Mouse (Mus musculus) right cerebral cortex, postnatal 4 days (tissue): Measurements from ENCODE around the gene Nlrx1.

Experiments
- DNase-seq: peaks from one replicate; pipeline ENCODE4 v3.0.0-alpha.2; 2022

Gene Nlrx1

DNA sequence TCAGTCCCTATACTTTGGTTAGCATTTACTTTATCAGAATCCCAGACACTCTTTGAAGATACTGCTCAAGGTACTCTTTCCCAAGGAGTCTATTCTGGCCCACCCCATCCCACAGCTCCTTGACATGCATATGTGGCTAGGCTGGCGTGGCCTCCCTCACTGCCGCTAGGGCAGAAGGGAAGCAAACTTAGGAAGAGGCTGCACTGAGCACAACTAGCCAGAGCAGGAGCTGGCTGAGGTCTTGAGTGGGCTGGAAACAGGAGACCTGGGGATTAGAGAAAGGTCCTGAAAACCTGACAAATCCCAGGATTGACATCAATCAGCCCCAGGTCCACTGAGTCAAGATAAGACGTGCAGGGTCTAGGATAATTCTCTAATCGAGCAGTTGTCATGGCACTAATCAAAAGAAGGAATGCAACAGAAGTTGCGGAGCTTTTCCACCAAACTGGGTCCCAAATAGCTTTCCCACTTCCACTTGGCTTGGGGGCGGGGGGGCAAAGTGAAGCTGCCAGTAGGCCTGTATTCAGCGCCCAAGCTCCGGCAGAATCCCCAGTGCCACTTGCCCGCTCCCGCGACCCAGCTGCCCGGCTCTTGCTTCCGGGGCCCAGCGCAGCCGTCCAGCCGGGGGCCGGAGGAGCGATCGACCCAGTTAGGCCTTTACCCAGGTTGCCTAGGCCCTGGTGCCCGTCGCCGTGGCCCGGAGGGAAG is 926 bp downstream of the Nlrx1 start:
- DNase-seq, result no peak

DNA sequence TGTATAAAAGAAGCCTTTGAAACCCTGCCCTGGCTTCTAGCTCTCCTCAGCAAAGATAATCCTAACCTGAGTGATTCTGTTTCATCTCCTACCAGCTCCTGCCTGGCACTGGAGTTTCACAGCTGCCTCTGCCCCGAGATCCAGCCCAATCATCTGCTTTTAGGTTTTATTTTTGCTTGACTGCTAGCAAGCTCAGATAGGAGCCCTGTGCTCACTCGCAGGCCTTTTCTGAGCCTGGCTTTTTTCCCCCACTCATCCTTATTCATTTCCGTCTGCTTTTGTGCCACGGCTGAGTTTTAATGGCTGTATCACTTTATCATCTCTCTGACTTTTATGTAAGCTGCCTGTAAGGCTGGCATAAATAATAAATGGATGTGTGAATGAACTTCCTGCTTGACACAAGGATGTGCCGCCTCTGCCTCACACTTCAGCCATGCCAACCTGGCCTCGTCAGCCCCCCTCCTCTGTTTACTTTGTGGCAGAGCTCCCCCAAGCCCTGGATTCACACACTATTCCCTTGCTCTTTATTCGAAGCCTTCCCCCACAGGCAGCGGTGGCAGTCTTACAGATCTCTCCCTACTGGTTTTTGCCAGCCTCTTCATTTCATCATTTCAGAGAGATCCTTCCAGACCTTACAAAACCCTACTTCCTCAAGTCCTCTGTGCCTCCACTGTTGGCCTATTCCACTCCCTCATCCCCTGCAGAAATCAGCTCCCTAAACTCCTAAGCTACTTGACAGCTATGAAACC is 1.7 kb downstream of the Nlrx1 start:
- DNase-seq, result no peak

DNA sequence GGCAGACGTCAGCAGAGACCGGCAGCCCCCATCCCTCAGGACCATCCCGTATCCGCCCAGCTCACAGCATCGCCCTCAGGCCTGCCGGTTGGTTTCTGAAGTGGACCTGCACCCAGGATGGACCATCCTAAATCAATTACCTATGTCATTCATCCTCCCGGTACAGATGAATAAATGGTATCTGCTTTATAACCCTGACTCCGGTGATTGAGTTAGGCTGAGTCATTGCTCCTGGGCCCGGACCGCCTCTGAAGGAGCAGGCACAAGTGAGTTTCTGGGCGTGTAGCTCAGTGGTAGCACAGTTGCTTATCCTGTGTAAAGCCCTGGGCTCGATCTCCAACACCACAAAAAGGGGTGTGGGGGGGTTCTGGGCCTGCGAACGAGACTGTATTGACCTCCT is 7.0 kb downstream of the Nlrx1 start:
- no peak for DNase-seq

DNA sequence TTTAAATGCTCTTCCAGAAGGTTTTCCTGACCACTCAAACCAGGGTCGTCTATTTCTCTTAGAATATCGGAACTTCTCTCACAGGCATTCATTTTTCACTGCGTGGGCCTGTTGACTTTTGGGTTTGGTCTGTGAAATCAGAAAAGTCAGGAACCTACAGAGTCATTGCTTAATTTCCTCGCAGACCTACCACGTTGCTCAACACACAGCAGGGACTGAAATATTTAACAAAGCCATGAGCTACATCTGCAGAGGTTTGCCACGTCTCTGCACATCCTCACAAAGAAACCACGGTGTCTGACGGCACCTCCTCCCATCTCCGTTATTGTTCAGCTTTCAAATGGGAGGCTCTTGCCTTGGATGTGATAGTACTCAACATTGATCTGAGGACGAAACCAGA is 9.4 kb downstream of the Nlrx1 start:
- DNase-seq, result no peak

DNA sequence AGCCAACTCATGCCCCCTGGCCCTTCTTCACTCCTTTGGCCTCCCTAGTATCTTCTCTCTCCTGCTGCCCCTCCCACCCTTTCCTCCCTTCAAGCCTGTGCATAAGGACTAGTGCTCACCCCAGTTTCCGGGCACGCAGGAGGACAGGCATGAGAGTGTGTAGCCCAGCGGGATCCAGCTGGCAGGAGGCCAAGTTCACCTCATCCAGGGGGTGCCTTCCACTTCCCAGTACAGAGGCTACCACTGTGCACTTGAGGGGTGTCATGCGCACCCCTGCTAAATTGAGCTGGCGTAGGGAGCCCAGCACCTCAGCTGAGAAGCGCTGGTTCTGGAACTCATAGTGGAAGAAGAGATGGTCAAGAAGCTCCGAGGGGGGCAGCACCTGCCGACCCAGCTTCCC is 12.2 kb downstream of the Nlrx1 start:
- DNase-seq, result no peak

DNA sequence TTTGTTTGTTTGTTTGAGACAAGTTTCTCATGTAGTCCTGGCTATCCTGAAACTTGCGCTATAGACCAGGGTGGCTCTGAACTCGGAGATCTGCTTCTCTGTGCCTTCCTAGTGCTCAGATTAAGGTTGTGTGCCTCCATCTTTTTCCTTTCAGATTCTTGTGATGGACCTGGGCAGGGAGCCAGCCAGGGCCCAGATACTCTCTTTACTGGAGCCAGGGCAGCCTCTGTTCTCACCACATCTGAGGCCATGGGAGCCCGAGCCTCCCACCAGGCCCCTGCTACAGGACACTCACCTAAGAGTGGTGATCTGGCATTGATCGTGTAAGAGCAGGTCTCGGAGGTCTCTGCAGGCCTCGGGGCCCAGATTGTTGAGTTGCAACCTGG is 13.3 kb downstream of the Nlrx1 start:
- DNase-seq, result no peak

DNA sequence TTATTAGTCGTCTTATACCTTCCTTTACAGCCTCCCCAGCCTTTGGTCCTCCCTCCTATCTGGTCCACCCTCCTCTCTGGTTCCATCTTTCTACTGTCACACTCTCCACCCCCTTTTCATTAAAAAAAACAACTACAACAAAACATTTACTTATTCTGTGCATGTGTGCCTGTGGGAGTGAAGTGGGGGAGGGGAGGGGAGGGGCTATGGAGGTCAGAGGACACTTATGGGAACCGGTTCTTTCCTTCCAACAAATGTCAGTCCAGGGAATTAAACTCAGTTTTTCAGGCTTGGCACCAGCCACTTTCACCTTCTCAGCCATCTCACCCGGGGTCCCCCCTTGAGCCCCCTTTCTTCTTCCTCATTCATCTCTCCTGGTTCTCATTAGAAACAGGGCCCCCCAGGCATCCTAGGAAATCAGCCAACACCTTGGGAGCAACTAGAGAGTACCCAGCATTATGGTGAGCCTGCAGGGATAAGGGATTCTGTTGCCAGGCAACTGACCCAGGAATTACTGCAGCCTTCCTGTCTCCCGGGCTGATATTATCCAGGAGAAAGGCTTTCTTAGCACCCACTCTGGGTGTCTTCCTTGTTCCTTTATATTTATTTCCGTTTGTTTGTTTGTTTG is 13.8 kb downstream of the Nlrx1 start:
- DNase-seq, result no peak

DNA sequence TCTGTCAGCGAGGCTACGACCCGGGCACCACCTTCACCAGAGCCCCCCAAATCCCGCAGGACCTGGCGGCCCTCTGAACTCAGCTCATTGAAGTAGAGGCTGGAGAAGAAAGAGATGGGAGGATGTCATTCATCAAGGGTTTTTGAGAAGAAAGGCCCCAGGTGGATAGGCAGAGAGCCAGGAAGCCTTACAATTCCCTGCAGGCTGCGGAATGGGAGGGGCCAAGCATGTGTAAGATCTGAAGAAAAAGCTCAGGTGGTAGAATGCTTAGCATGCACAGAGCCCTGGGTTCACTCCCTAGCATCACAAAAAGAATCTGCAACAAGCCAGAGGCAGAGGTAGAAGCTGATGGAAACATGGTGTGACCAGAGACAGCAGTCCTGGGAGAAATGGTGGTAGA is 15.0 kb downstream of the Nlrx1 start:
- DNase-seq, result no peak

DNA sequence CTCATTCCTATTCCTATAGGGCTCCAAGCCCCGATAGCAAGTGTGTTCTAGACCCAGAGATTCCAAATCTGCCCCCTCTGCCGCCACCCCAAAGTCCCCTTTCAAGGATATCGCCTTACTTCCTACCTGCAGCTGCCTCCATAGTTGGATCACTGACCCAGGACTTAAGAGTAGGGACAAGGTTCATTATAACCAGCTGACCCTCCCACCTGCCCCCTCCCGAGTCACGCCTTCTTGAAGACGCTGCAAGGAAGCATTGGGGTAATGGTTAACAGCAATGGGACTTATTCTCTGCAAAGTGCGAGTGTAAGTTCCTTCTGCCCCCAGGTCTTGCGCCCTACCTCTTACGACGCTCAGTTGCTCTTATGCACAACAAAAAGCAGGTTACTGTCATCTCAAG is 17.1 kb downstream of the Nlrx1 start, which contains the start of gene Pdzd3:
TSS of gene Pdzd3 (minus strand) at position 158 of the 400 bp plus-strand sequence.
- no peak for DNase-seq

DNA sequence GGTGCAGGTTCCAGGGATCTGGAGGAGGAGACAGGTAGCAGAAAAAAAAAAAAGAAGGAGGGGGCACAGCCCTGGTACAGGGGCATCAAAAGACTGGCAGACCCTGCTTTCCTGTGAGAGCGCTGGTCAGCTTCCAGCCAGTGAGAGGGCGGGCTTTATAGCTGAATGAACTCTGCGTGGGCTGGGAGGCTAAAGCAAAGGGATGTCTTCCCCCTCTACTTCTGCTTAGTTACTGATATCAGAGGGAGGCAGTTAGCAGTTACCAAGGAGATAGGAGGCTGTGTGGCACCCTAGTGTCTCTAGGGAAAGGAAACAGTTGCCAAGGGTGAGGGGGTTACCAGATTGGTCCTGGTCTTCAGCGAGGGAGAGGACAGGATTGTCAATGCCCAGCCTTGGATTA is 18.0 kb downstream of the Nlrx1 start:
- no peak for DNase-seq

DNA sequence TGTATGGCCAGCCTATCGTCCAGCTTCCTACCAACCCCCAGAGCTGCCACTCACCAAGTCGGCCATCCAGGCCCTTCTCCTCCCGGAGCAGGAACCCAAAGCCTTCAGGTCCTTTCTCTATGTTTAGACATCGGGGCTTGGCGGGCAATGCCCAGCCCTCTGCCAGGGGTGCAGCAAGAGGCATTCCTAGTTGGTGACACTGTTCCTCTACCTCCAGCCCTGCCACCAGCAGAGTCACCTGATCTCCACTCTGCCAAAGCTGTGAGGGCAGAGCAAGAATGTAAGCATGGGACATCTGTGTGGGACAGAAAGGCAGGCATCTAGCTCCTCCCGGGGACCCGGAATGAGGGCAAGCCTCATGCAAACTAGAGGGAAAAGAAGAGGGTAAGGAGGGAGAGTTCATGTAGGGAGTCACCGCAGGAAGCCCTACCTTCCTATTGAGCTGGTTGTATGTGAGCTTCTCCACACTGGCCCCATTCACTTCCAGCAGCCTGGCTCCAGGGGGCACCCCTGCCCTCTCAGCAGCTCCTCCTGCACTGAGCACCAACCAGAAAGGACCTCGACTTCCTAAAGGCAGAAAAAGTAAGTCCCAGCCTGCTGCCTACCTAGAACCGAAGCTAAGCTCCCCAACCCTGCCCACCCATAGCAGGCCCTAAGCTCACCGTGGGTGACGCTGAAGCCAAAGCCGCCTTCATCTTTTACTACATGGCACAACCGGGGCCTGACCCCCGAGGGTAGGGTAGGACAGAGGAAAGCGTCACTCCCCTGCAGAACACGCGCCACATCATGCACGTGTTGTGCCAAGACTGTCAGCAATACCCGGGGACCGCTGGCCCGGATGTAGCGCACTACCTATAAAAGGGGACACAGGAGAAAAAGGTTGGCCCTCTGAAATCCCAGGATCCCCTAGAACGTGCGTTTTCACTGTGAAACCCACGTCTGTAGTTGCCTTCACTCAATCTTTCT is 18.9 kb downstream of the Nlrx1 start:
- DNase-seq, result peak; percentile 57

DNA sequence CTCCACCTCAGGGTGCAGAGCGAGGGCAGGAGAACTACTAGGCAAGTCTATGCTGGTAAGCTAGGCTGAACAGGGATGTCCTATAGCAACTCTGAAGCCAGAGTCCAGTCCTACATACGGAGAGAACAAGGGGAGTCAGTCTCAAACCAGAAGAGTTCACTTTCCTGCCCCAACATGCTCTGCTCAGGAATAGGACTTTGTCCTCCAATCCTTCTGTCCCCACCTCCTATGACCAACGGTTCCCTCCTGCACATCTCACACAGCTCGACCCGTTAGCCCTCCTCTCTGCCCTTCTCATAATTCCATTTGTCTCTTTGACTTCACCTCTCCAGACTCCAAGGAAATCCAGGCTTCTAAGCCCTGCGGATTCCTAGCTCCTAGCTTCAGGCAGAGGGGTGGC is 20.5 kb downstream of the Nlrx1 start:
- no peak for DNase-seq

DNA sequence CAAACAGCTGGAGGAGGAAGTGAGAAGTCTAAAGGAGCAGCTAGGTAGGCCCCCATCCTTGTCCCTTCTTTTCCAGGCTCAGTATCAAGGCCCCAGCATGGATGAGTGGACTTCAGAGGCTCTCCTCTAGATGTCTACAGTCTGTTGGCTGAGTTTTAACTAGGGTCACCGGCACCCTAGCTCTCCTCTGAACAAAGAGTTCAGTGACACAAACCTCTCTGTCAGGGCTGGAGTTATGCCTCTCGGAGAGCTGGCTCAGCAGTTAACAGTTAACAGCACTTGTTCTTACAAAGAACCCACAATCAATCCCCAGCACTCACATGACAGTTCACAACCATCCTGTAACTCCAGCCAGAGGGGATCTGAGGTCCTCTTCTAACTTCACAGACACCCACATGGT is 24.8 kb downstream of the Nlrx1 start:
- no peak for DNase-seq

DNA sequence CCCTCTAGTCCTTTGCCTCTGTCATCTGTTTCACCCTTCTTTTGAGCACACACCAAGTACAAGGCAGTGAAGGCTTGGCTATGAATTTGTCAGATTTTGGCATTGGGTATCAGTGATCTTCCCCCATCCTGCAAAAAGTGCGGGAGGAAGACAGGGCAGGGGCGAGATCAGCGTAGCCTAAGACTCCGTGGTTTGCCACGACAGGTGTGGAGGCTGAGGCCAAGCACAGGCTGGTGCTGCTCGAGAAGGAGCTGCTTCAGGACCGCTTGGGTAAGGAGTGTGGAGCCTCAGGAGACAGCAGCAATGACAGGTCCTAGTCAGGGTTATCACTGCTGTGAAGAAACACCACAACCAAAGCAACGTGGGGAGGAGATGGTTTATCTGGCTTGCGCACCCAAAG is 27.0 kb downstream of the Nlrx1 start:
- no peak for DNase-seq

DNA sequence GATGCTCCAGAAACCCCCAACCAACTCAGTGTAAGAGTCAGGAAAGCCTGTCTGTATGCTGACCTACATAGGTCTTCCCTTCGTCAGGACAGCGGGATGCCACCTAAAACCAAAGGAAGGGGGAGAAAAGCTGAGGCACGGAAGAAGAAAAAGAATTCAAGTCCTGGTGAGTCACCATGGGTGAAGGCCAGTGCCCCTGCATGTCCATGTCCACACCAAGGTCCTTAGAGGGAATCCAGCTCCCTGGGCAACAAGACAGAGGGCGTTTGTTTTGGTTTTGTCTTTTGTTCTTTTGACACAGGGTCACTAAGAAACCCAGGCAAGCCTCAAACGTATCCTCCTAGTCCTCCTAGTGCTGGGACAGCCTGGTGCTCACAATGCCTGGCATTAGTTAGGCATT is 27.5 kb downstream of the Nlrx1 start:
- no peak for DNase-seq

DNA sequence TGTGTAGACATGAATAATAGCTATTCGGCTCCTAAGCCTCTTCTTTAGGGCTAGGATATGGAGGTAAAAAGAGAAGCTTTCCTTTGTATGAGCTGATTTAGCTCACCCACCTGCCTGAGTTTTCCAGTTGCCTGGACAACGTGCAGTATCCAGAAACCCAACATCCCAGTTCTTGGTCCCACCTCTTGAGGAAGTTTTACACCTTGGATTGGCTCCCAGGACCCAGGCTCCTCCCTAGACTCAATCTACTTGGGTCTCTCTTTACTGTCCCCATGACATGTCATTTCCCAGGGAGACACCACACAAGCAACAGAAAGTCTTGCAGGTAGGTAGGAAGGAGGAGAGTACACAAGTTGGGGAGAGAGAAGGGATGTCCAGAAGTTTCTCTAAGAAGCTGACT is 28.0 kb downstream of the Nlrx1 start, which contains the start of gene Ccdc153:
TSS of gene Ccdc153 (plus strand) at position 278 of the 400 bp plus-strand sequence.
- no peak for DNase-seq

DNA sequence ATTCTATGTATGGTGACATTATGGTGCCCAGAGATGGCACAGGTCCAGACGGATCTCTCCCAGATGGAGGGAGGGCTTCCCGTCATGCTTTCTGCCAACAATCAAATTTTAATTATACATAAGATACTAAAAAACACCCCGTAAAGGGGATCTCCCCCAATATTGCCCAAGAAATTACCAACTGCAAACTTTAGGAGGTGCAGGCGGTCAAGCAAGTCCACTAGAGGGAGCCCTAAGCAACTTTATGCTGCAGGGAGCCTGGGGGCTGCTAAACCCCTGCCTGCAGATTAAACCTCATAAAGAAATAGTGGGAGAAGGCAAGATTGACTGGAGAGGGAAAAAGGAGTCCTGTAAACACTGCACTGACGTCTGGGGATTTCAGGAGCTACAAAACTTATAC is 29.0 kb downstream of the Nlrx1 start:
- peak; percentile 67 for DNase-seq

DNA sequence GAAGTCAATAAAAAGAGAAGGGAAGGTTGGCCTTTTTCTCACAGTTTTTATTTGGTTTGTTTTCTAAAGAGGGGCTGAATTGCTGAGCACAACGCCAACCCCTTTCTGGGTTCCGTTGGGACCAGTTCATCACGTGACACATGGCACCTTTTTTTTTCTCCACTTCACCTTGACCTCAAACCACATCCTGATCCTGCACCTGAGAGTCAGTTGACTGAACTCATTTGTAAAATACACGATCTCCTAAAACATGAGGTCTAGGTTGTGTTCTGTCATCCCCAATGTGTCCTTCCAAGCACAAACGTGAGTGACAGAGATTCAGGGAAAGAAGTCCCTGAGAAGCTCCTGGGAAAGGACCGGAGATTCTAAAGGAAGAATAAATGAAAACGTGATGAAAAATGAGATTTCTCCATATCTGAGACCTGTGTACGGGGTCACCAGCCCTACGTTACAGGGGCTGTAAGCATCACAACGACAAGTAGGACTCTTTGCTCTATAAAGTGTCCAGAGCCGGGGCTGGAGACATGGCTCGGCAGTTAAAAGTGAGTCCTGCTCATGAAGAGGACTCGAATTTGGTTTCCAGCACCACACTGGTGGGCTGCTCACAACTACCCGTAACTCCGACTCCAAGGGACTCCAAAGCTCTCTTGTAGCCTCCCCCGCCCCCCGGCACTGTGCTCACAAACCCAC is 29.8 kb downstream of the Nlrx1 start:
- DNase-seq, result no peak

DNA sequence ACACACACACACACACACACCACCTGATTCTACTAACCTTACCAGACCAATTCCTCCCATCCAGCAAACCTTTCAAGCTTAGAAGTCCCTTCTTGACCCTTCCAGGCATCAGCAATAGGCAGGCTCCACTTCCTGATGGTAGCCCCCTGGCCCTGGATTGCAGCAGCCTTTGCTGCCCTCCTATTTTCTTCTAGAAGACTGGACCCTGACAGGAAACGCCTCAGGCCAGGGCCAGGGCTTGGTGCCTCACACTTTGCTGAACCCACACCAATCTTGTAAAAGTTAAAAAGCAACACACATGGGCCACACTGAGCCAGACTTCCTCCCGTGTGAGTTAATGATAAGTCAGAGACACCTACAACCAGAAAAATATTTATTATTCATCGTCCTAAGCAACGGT is 31.3 kb downstream of the Nlrx1 start:
- DNase-seq, result no peak

DNA sequence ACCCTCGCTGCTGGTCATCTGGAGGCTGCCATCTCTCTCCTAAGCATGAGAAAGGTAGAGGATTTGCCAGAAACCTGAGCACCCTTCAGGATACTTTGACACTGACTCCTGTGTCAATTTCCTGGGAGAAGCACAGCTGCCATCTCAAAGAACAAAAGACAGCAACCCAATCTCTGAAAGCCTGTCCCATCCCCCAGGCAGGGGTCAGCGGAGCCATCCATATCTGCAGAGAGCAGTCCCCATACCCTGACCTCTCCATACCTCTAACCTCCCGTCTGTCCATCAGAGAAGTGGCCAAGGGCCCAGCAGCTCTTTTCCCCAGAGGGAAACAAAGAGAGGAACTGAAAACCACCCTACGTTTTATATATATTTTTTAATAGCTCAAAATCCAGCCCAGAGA is 31.8 kb downstream of the Nlrx1 start:
- DNase-seq, result no peak

DNA sequence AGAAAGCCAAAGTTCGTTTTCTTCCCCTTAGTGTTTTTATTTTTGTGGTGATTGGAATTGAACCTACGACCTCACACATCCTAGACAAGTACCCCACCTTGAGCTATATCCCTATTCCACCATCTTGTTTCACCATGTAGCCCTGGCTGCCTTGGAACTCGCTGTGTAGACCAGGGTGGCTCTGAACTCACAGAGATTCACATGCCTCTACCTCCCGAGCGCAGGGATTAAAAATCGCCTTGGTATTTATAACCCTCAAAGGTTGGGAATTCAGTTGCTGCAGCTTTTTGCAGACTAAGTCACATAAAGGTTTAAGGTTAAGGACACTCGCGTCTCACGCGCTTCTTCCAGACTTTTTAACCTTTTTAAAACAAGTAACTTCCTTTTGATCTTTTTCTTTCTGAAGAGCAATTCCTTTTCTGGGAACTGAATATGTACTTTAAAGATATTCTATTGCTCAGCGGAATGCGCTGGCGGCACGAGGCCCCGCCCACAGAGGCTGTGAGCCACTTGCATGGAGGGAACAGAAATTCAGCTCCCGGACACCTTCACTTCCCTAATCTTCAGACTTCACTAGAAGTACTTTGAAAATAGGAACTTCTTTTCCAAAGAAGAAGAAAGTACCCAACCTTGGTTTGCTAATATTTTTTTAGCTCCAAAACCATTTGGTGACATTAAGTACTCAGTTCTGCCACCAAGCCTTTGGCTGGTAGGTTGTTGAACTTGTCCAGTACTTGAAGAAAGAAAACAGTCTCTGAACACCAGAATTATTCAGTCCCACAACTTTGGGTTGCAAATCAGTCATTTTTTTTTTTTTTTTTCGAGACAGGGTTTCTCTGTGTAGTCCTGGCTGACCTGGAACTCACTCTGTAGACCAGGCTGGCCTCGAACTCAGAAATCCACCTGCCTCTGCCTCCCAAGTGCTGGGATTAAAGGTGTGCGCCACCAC is 33.6 kb downstream of the Nlrx1 start:
- peak; percentile 38 for DNase-seq
